Mouse (Mus musculus): ENCODE measurements around the gene Olfr890.
"Not testable (repeated sequence)": the region's sequence is repeated elsewhere in the genome, so short reads cannot be mapped to it uniquely, and the experiment has no call there.

The Olfr890 gene

GRCm38 (mm10) chr9:38142217-38142616, at the start of gene Olfr890:
TSS of gene Olfr890 (plus strand) at chr9:38142517.
- no peak for DNase-seq (ENCODE audit: low read depth, low spot score)

GRCm38 (mm10) chr9:38107828-38108227, 34.5 kb upstream of the Olfr890 start, which contains the start of gene Olfr888:
TSS of gene Olfr888 (plus strand) at chr9:38108128.
- no peak for DNase-seq (ENCODE audit: low read depth, low spot score)

GRCm38 (mm10) chr9:38114898-38115297, 27.4 kb upstream of the Olfr890 start, which contains the start of gene Olfr889:
TSS of gene Olfr889 (plus strand) at chr9:38115198.
- no peak for DNase-seq (ENCODE audit: low read depth, low spot score)

- DNase-seq (ENCODE audit: low read depth, low spot score) = not testable (repeated sequence)
Measured at GRCm38 (mm10) chr9:38168341-38168740, 26.0 kb downstream of the Olfr890 start.

- no peak for DNase-seq (ENCODE audit: low read depth, low spot score)
Measured at GRCm38 (mm10) chr9:38180721-38181120, 38.4 kb downstream of the Olfr890 start, which contains the start of gene Olfr891. TSS of gene Olfr891 (minus strand) at chr9:38180821.
